Mouse (Mus musculus) olfactory bulb, adult 2 months (tissue): ENCODE measurements at regions not wholly inside any gene's neighbourhood (a gene's known extent, or its start where the extent isn't known, plus 50 kb on each side); places are given as distances from the start of the nearest gene placed in this dataset.

Source experiments
- H3K27ac ChIP-seq: fragments of 200-500 bp; 2 replicates; pipeline ENCODE4 v1.5.1; 2012; ENCODE audit warnings: low read depth, low read length; ENCODE audit not compliant: insufficient read depth
- H3K4me1 ChIP-seq: fragments of 200-500 bp; 2 replicates; pipeline ENCODE4 v1.6.1; 2012; ENCODE audit warnings: low read length; ENCODE audit not compliant: control insufficient read depth, insufficient read depth
- H3K4me3 ChIP-seq: fragments of 200-500 bp; 2 replicates; pipeline ENCODE4 v1.5.1; 2012; ENCODE audit warnings: mild to moderate bottlenecking, low read depth, low read length, moderate library complexity; ENCODE audit not compliant: insufficient read depth
- CTCF ChIP-seq: fragments of 200-500 bp; IDR thresholded peaks from 2 replicates; pipeline ENCODE4 v1.5.1; 2012; ENCODE audit warnings: low read depth, mild to moderate bottlenecking, low read length, moderate library complexity; ENCODE audit not compliant: insufficient read depth
- POLR2A ChIP-seq: fragments of 200-500 bp; IDR thresholded peaks from 2 replicates; pipeline ENCODE4 v1.6.1; 2012; ENCODE audit warnings: mild to moderate bottlenecking, low read depth, low read length, moderate library complexity; ENCODE audit not compliant: insufficient read depth
- WGBS: fragments of 180-500 bp; shearing (Covaris S2); methylation state at CpG from one replicate; pipeline ENCODE4 v1.1.7; 2018; 5-methylcytosine and 5-hydroxymethylcytosine counted together

GRCm38 (mm10) chr10:117478202-117478930, 98.6 kb upstream of the Cpsf6 start:
- no peak overlapping the region for H3K27ac ChIP-seq
- WGBS, result 26% methylated on average over 23 of the region's 23 CpGs
- peaks cover 3% of the 10 kb centered on the region for H3K4me1 ChIP-seq
- peak overlapping the region; percentile 27 for H3K4me3 ChIP-seq
- TF ChIP-seq CTCF (no peak), POLR2A (no peak)

GRCm38 (mm10) chr10:117477331-117478201, 97.8 kb upstream of the Cpsf6 start:
- TF ChIP-seq POLR2A (no peak), CTCF (no peak)
- H3K4me3 ChIP-seq, result peak overlapping the region; percentile 27
- 62% methylated on average over 12 of the region's 12 CpGs for WGBS
- no peak overlapping the region for H3K27ac ChIP-seq
- H3K4me1 ChIP-seq, result peaks cover 3% of the 10 kb centered on the region

DNA sequence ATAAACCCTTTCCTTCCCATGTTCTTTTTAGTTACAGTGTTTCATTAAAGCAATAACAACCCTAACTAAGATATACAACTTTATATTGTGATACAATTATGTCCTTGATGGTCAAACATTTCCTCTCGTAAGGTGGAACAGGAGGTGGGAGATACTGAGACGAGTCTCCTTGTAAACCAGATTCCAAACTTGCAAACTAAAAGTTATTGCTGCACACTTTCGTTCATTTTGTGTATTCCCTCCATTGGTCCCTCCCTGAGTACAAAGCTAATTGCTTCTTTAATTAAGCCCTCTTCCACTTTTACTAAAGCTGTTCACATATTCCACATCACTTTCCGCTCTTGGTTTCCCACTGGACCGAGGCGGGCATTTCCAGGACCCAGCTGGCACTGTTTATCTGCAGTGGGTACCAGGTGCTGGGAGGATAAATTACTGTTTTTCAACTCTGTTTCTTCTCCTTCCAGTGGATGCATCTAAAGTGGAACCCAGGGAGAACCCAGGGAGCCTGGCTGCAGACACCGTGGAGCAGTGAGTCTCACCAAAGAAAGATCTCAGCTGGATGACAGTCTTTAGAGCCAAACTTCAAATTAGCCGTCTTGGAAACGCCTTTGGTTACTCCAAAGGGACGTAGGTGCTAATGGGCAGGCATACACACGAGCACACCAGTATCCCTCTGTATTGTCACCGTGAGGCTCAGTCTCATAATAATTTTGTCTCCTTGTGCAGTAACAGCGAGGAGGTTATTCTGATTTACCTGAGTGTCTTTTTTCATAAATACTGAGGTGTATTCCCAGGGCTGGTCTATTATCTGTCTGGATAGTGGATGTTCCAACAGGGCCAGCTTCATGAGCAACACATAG, 95.5 kb upstream of the Cpsf6 start:
- WGBS, result 60% methylated on average over 13 of the region's 13 CpGs
- H3K4me1 ChIP-seq, result peaks cover 3% of the 10 kb centered on the region
- TF ChIP-seq POLR2A, result no peak
- TF ChIP-seq CTCF, result no peak

DNA sequence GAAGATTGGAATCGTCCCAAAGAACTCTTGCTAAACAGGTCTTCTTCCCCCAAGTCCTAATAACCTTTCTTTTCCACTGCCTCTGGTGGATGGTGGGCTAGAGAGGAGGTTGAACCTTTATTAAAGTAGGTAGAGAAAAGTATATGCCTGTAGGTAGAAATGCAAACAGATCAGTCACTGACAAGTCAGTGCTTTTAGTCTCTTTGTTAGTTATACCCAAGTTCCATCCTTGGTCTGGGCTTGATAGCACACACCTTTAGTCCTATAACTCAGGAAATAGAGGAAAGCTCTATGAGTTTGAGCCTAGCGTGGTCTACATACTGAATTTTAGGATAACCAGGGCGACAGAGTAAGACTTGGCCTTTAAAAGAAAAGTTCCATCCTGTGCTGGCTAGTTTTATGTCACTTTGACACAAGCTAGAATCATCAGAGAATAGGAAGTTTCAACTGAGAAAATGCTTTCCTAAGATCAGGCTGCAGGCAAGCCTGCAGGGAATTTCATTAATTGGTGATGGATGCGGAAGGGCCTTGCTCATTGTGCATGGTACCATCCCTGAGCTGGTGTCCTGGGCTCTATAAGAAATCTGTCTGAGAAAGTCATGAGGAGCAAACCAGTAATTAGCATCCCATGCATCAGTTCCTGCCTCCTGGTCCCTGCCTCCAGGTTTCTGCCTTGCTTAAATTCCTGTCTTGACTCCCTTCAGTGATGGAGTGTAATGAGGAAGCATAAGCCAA, 94.7 kb upstream of the Cpsf6 start:
- no peak overlapping the region for H3K27ac ChIP-seq
- no peak overlapping the region for H3K4me3 ChIP-seq
- WGBS, result 89% methylated on average over 4 of the region's 4 CpGs
- H3K4me1 ChIP-seq, result peaks cover 3% of the 10 kb centered on the region
- TF ChIP-seq CTCF (no peak), POLR2A (no peak)

More for the DNA sequence above, 95.5 kb upstream of the Cpsf6 start:
- Histone ChIP-seq H3K27ac (no peak overlapping the region), H3K4me3 (no peak overlapping the region)

DNA sequence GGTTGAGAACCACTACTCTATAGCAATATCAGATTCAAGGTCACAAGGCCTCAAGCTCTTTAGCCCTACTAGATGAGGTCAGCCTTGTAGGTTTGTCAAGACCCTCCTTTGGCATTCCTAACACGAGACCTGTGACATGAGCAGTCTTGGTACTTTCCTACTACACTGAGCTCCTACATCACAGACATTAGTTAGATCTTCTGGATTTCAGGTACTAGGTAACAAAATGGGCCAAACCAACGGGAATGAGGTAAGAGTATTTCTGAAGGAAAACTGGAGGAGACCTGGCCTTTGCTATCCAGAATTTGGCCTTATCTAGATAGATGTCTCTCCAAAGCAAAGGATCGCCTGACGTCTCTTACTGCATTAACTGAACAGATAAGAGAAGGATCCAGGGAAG, 93.7 kb upstream of the Cpsf6 start:
- 98% methylated on average over 4 of the region's 4 CpGs for WGBS
- no peak overlapping the region for H3K4me3 ChIP-seq
- H3K4me1 ChIP-seq, result peaks cover 3% of the 10 kb centered on the region
- H3K27ac ChIP-seq, result no peak overlapping the region
- TF ChIP-seq POLR2A (no peak), CTCF (no peak)

- Histone ChIP-seq H3K4me3 (no peak overlapping the region), H3K4me1 (no peaks in the 10 kb centered on the region), H3K27ac (no peak overlapping the region)
- TF ChIP-seq POLR2A, result no peak
- no peak for TF ChIP-seq CTCF
- 86% methylated on average over 4 of the region's 4 CpGs for WGBS
Observed at GRCm38 (mm10) chr10:117472568-117472930, 92.7 kb upstream of the Cpsf6 start.

GRCm38 (mm10) chr10:117471818-117472567, 92.2 kb upstream of the Cpsf6 start:
- no peak overlapping the region for H3K27ac ChIP-seq
- TF ChIP-seq POLR2A (no peak), CTCF (no peak)
- H3K4me3 ChIP-seq, result no peak overlapping the region
- no peaks in the 10 kb centered on the region for H3K4me1 ChIP-seq
- 70% methylated on average over 11 of the region's 11 CpGs for WGBS
